Mouse (Mus musculus) splenic B cell, adult 2 months (primary cell): ENCODE measurements around the gene Olfr618.
"Not testable (repeated sequence)": the region's sequence is repeated elsewhere in the genome, so short reads cannot be mapped to it uniquely, and the experiment has no call there.

ENCODE experiments used
- DNase-seq: peaks from one replicate; pipeline ENCODE4 v3.0.0-alpha.2; 2011; ENCODE audit warnings: low read depth, low spot score
- H3K27me3 ChIP-seq: 2 replicates; pipeline ENCODE4 v1.6.1; 2012; ENCODE audit warnings: mild to moderate bottlenecking, low read length, moderate library complexity, mixed read lengths; ENCODE audit not compliant: control insufficient read depth, poor library complexity, insufficient read depth, severe bottlenecking
- H3K36me3 ChIP-seq: 2 replicates; pipeline ENCODE4 v1.6.1; 2012; ENCODE audit warnings: mild to moderate bottlenecking, low read length, moderate library complexity, mixed read lengths; ENCODE audit not compliant: control insufficient read depth, poor library complexity, insufficient read depth, severe bottlenecking

Gene Olfr618

GRCm38 (mm10) chr7:103589803-103590202 lies at the start of gene Olfr618:
Olfr618 (plus strand) TSS chr7:103590103.
- no peak for DNase-seq
- no peaks in the 10 kb centered on the region for H3K27me3 ChIP-seq
- no peaks in the 10 kb centered on the region for H3K36me3 ChIP-seq

DNA sequence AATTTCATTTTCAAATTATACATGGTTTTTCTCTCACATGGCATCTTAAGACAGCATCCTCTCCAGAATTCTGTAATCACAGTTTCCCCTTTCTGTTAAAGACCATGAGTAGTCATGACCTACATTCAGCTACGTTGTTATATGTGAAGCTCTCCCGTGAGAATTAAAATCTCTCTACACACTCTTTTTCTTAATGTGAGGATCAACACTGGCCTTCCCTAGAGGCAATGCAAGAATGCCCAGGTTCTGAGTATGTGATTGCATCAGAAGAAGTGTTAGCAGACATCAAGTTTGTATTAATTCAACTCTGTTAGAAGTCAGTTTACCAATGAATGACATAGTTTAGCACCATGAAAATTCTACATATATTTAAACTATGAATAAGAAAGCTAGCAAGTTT lies 47.3 kb upstream of the Olfr618 start, which contains the start of gene Olfr612:
Gene Olfr612, minus strand, starts transcription at position 101 of the 400 bp plus-strand sequence.
- H3K27me3 ChIP-seq, H3K36me3 ChIP-seq, DNase-seq: not testable (repeated sequence)

DNA sequence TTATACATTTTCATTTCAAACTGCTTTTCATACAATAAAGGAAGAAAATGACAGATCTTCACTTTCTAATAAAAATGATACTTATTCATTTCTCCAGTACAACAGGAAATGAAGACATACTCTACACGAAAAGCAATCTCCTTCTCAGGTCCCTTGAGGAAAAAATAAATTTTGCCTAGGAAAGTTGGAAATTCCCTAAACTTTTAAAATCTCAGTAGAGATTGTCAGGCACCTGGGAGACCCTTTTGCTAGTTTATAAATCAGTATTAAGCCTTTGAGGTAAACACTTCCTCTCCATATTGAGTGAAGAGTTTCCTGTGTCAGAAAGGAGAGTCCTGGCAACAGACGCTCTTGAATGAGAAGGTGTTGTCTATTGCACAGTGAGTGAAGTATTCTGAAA lies 42.1 kb upstream of the Olfr618 start, which contains the start of gene Olfr613:
Gene Olfr613, plus strand, starts transcription at position 301 of the 400 bp plus-strand sequence.
- no peak for DNase-seq
- Histone ChIP-seq H3K27me3 (no peaks in the 10 kb centered on the region), H3K36me3 (no peaks in the 10 kb centered on the region)

DNA sequence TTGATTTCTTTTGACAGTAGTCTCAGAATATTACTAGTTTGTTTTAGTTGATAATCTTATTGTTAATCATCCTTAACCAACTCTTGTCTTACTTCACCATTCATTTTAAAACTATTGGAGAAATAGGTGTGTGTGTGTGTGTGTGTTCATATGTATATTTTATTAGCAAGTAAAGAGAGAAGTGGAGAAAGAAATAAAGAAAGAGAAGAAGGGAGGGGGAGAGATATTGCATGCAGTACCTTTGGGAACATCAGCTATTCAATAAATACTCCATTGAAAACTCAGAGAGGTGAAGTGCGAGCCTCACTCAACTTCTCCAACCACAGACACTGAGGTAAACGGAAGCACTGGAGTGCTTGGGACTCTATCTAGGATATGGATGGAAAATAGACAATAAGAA lies 34.1 kb upstream of the Olfr618 start, which contains the start of gene Olfr615:
Gene Olfr615, plus strand, starts transcription at position 301 of the 400 bp plus-strand sequence.
- Histone ChIP-seq H3K27me3 (no peaks in the 10 kb centered on the region), H3K36me3 (no peaks in the 10 kb centered on the region)
- no peak for DNase-seq

DNA sequence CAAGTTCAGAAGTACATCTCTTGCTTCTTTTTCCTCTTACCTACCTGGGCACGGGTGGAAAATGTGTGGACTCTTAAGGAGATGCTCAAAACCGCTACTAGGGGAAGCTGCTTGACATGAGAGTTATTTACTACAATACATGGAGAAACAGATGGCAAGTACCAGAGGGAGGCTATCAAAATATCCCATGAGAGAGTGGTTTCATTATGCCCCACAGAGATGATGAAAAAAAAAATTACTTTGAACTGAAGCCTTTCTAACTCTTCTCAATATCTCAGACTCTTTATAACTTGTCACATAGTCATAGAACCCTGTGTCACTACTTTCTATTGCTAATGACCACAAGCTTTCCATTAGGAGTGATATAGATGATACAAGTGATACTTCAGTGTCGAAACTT lies 20.9 kb upstream of the Olfr618 start, which contains the start of gene Olfr616:
Gene Olfr616, minus strand, starts transcription at position 101 of the 400 bp plus-strand sequence.
- no peak for DNase-seq
- 0 out of 2 replicates have a peak, but pooled peaks cover 2% of the 10 kb centered on the region for H3K27me3 ChIP-seq
- no peaks in the 10 kb centered on the region for H3K36me3 ChIP-seq

DNA sequence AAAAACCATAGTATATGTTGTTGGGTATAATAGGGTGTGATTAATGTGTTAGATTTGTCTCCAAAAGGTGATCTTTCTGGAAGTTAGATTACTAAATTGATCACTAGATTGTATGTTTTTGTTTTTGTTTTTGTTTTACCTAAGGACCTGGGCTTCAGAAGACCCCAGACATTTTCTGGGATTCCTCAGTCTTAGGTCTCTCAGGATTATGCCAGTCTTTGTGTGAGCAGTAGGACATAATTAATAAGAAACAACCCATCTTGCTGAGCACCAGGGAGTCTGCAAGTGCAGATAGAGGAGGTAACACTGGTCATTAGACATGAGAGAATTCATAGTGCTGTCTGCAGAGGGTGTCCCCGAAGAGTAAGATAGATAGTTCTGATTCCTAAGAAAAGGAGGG lies 17.1 kb upstream of the Olfr618 start, which contains the start of gene Olfr617:
Gene Olfr617, plus strand, starts transcription at position 301 of the 400 bp plus-strand sequence.
- 0 out of 2 replicates have a peak, but pooled peaks cover 2% of the 10 kb centered on the region for H3K27me3 ChIP-seq
- no peaks in the 10 kb centered on the region for H3K36me3 ChIP-seq
- DNase-seq: no peak

DNA sequence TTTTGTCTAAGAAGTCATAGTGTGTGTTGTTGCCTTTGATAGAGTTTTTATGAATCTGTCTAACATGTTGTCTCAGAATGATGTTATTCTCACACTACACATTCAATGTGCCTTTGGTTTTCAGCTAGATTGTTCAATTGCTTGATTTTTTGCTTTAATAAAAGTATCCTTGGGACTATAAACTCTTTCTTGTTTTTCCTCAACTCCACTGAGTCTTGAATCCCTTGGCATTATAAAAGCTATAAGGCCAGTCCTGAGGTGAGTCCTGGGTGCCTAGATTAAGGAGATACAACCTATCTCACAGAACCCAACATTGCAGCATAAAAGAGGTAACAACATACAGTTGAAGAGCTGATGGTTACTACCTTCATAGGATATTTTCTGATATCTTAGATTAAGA lies 10.4 kb downstream of the Olfr618 start, which contains the start of gene Olfr619:
Gene Olfr619, plus strand, starts transcription at position 301 of the 400 bp plus-strand sequence.
- Histone ChIP-seq H3K27me3 (no peaks in the 10 kb centered on the region), H3K36me3 (no peaks in the 10 kb centered on the region)
- DNase-seq: no peak

- H3K27me3 ChIP-seq: no peaks in the 10 kb centered on the region
- DNase-seq: no peak
Measured at GRCm38 (mm10) chr7:103607425-103607824, 17.5 kb downstream of the Olfr618 start.

DNA sequence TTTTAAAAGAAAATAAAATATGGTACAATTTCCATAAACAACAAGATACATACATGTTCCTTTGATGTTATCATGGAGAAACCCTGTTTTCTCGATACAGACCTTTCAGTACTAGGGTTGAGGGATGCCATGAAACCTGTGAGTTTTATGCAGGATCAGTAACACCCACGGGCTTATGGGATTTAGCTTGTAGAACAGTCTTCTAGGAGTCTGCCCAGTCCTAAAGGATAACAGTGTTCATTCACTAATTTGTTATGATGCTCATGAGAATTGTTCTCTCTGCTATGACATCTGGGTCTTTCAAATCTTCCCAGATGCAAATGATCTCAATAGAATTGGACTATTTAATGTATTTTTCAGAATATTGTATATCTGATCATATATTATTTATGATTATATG lies 22.5 kb downstream of the Olfr618 start, which contains the start of gene Olfr620:
Gene Olfr620, minus strand, starts transcription at position 101 of the 400 bp plus-strand sequence.
- Histone ChIP-seq H3K36me3 (no peaks in the 10 kb centered on the region), H3K27me3 (no peaks in the 10 kb centered on the region)
- no peak for DNase-seq

More at GRCm38 (mm10) chr7:103607425-103607824, 17.5 kb downstream of the Olfr618 start:
- no peaks in the 10 kb centered on the region for H3K36me3 ChIP-seq

- H3K36me3 ChIP-seq: no peaks in the 10 kb centered on the region
- DNase-seq: no peak
- no peaks in the 10 kb centered on the region for H3K27me3 ChIP-seq
Measured at GRCm38 (mm10) chr7:103636795-103637194, 46.9 kb downstream of the Olfr618 start.

GRCm38 (mm10) chr7:103642602-103643001 lies 52.7 kb downstream of the Olfr618 start, which contains the start of gene Olfr622:
Olfr622 (minus strand) TSS chr7:103642702.
- H3K36me3 ChIP-seq: no peaks in the 10 kb centered on the region
- H3K27me3 ChIP-seq: no peaks in the 10 kb centered on the region
- no peak for DNase-seq

GRCm38 (mm10) chr7:103644070-103644469 lies 54.2 kb downstream of the Olfr618 start:
- no peak for DNase-seq
- H3K36me3 ChIP-seq: no peaks in the 10 kb centered on the region
- H3K27me3 ChIP-seq: no peaks in the 10 kb centered on the region
